Mouse (Mus musculus) embryonic facial prominence, embryonic 14.5 days (tissue): ENCODE results near the gene Col8a2. TPM values are rescaled to one million over a fixed set of nuclear protein-coding genes. Genes with fewer than 3 reads are reported as not detected.

ENCODE experiments used
- ATAC-seq: fragments of 200-750 bp; cut with Nextera tagmentation; 2 replicates; pipeline ENCODE4 v1.8.0; 2017; ENCODE audit warnings: low read depth, moderate number of reproducible peaks, moderate TSS enrichment
- DNase-seq: peaks from one replicate; pipeline ENCODE4 v3.0.0-alpha.2; 2015; ENCODE audit warnings: low spot score
- H3K27ac ChIP-seq: fragments of 300-500 bp; sonication (generic); replicated peaks from 2 replicates; pipeline ENCODE4 v1.5.1; 2014; ENCODE audit warnings: low read depth, mild to moderate bottlenecking, low read length, moderate library complexity
- H3K27me3 ChIP-seq: fragments of 300-500 bp; sonication (generic); replicated peaks from 2 replicates; pipeline ENCODE4 v1.6.1; 2014; ENCODE audit warnings: low read length; ENCODE audit not compliant: control insufficient read depth, insufficient read depth
- H3K36me3 ChIP-seq: fragments of 300-500 bp; sonication (generic); 2 replicates; pipeline ENCODE4 v1.6.1; 2014; ENCODE audit warnings: low read length, mixed read lengths; ENCODE audit not compliant: control insufficient read depth, insufficient read depth
- H3K4me1 ChIP-seq: fragments of 300-500 bp; sonication (generic); 2 replicates; pipeline ENCODE4 v1.6.1; 2014; ENCODE audit warnings: antibody characterized with exemption, low read length; ENCODE audit not compliant: control insufficient read depth, insufficient read depth
- H3K4me2 ChIP-seq: fragments of 300-500 bp; sonication (generic); 2 replicates; pipeline ENCODE4 v1.6.1; 2014; ENCODE audit warnings: low read depth, mild to moderate bottlenecking, low read length, moderate library complexity, mixed read lengths
- H3K4me3 ChIP-seq: fragments of 300-500 bp; sonication (generic); 2 replicates; pipeline ENCODE4 v1.5.1; 2014; ENCODE audit warnings: low read depth, mild to moderate bottlenecking, low read length
- H3K9ac ChIP-seq: fragments of 300-500 bp; sonication (generic); 2 replicates; pipeline ENCODE4 v1.6.1; 2014; ENCODE audit warnings: low read depth, mild to moderate bottlenecking, low read length, moderate library complexity, mixed read lengths
- H3K9me3 ChIP-seq: fragments of 300-500 bp; sonication (generic); 2 replicates; pipeline ENCODE4 v1.6.1; 2016; ENCODE audit warnings: low read length; ENCODE audit not compliant: control insufficient read depth
- WGBS: fragments of 180-500 bp; shearing (Covaris S2); extraction: QIAGEN DNeasy Blood & Tissue Kit; methylation state at CpG from one replicate; pipeline ENCODE4 v1.1.7; 2014; 5-methylcytosine and 5-hydroxymethylcytosine counted together
- polyA plus RNA-seq: library from polyadenylated mRNA; unstranded; fragments of >200 nt; fragmentation: Nextera tagmentation; extraction: Ambion mirVana; gene quantifications from 2 replicates; pipeline ENCODE4 v1.2.1, GENCODE M21; 2014

Col8a2 gene
- polyA plus RNA-seq, 1 experiment from 2014 or later, result 83.0 TPM

- Histone ChIP-seq H3K4me2 (peak overlapping the region; percentile 90), H3K4me3 (peak overlapping the region; percentile 37), H3K27ac (peak overlapping the region; percentile 84), H3K9ac (peak overlapping the region; percentile 56), H3K36me3 (0 out of 2 replicates have a peak, but pooled peaks cover 5% of the 10 kb centered on the region), H3K9me3 (peaks cover 5% of the 10 kb centered on the region; the same call in 1 of the 2 replicates), H3K27me3 (peaks cover 5% of the 10 kb centered on the region; the same call in 1 of the 2 replicates), H3K4me1 (peaks cover 27% of the 10 kb centered on the region)
- ATAC-seq (no peak), DNase-seq (no peak)
- WGBS, result 11% methylated on average over 25 of the region's 27 CpGs
Measured at GRCm38 (mm10) chr4:126301584-126302309, 15.2 kb downstream of the Col8a2 start.

GRCm38 (mm10) chr4:126303877-126304276 lies 17.3 kb downstream of the Col8a2 start:
- Histone ChIP-seq H3K4me3 (no peak overlapping the region), H3K4me1 (peaks cover 20% of the 10 kb centered on the region), H3K36me3 (no peaks in the 10 kb centered on the region), H3K4me2 (no peak overlapping the region), H3K9me3 (peaks cover 5% of the 10 kb centered on the region; the same call in 1 of the 2 replicates), H3K27ac (no peak overlapping the region), H3K9ac (no peak overlapping the region), H3K27me3 (peaks cover 5% of the 10 kb centered on the region; the same call in 1 of the 2 replicates)
- ATAC-seq (no peak), DNase-seq (no peak)
- 58% methylated on average over 4 of the region's 4 CpGs for WGBS

GRCm38 (mm10) chr4:126305428-126305827 lies 18.8 kb downstream of the Col8a2 start:
- peaks cover 3% of the 10 kb centered on the region; the same call in 1 of the 2 replicates for H3K27me3 ChIP-seq
- no peak overlapping the region for H3K4me3 ChIP-seq
- WGBS, result 95% methylated on average over 1 of the region's 1 CpGs
- ATAC-seq, result no peak
- DNase-seq, result no peak
- H3K36me3 ChIP-seq, result 0 out of 2 replicates have a peak, but pooled peaks cover 1% of the 10 kb centered on the region
- H3K4me2 ChIP-seq, result no peak overlapping the region
- H3K27ac ChIP-seq, result no peak overlapping the region
- H3K9ac ChIP-seq, result no peak overlapping the region
- peaks cover 5% of the 10 kb centered on the region; the same call in 1 of the 2 replicates for H3K9me3 ChIP-seq
- peaks cover 13% of the 10 kb centered on the region for H3K4me1 ChIP-seq

GRCm38 (mm10) chr4:126306058-126306457 lies 19.5 kb downstream of the Col8a2 start:
- WGBS, result 87% methylated on average over 6 of the region's 6 CpGs

GRCm38 (mm10) chr4:126306827-126307226 lies 20.2 kb downstream of the Col8a2 start:
- H3K9ac ChIP-seq, result no peak overlapping the region
- ATAC-seq, result no peak
- H3K27me3 ChIP-seq, result no peaks in the 10 kb centered on the region
- no peak overlapping the region for H3K27ac ChIP-seq
- H3K4me2 ChIP-seq, result no peak overlapping the region
- no peak for DNase-seq
- peaks cover under 1% of the 10 kb centered on the region; the same call in 1 of the 2 replicates for H3K4me1 ChIP-seq
- 4% methylated on average over 2 of the region's 2 CpGs for WGBS
- H3K9me3 ChIP-seq, result peaks cover 5% of the 10 kb centered on the region; the same call in 1 of the 2 replicates
- no peak overlapping the region for H3K4me3 ChIP-seq
- H3K36me3 ChIP-seq, result 0 out of 2 replicates have a peak, but pooled peaks cover 5% of the 10 kb centered on the region

More at GRCm38 (mm10) chr4:126306058-126306457, 19.5 kb downstream of the Col8a2 start:
- Histone ChIP-seq H3K4me1 (peaks cover 7% of the 10 kb centered on the region; the same call in 1 of the 2 replicates), H3K27me3 (no peaks in the 10 kb centered on the region), H3K9me3 (peaks cover 5% of the 10 kb centered on the region; the same call in 1 of the 2 replicates), H3K4me3 (no peak overlapping the region), H3K36me3 (0 out of 2 replicates have a peak, but pooled peaks cover 5% of the 10 kb centered on the region), H3K4me2 (no peak overlapping the region), H3K27ac (no peak overlapping the region), H3K9ac (no peak overlapping the region)
- DNase-seq, result no peak
- no peak for ATAC-seq

GRCm38 (mm10) chr4:126309211-126309921 lies 22.8 kb downstream of the Col8a2 start:
- no peak for DNase-seq
- Histone ChIP-seq H3K4me3 (no peak overlapping the region), H3K27ac (no peak overlapping the region), H3K9me3 (peaks cover 5% of the 10 kb centered on the region; the same call in 1 of the 2 replicates), H3K9ac (no peak overlapping the region), H3K27me3 (no peaks in the 10 kb centered on the region), H3K36me3 (0 out of 2 replicates have a peak, but pooled peaks cover 5% of the 10 kb centered on the region), H3K4me2 (peak overlapping the region; percentile 32; the same call in 1 of the 2 replicates), H3K4me1 (peaks cover 24% of the 10 kb centered on the region)
- 19% methylated on average over 18 of the region's 20 CpGs for WGBS
- peak; percentile 14; the same call in 1 of the 2 replicates for ATAC-seq

- Histone ChIP-seq H3K4me2 (peak overlapping the region; percentile 32; the same call in 1 of the 2 replicates), H3K9ac (no peak overlapping the region), H3K9me3 (peaks cover 5% of the 10 kb centered on the region; the same call in 1 of the 2 replicates), H3K36me3 (0 out of 2 replicates have a peak, but pooled peaks cover 5% of the 10 kb centered on the region), H3K27me3 (no peaks in the 10 kb centered on the region), H3K4me3 (no peak overlapping the region), H3K4me1 (peaks cover 29% of the 10 kb centered on the region), H3K27ac (no peak overlapping the region)
- WGBS, result 2% methylated on average over 6 of the region's 7 CpGs
- ATAC-seq (peak; percentile 60), DNase-seq (peak; percentile 89)
Measured at GRCm38 (mm10) chr4:126309922-126310309, 23.3 kb downstream of the Col8a2 start.

GRCm38 (mm10) chr4:126310344-126310743 lies 23.8 kb downstream of the Col8a2 start:
- no peak overlapping the region for H3K4me3 ChIP-seq
- no peak for DNase-seq
- no peaks in the 10 kb centered on the region for H3K27me3 ChIP-seq
- H3K4me2 ChIP-seq, result no peak overlapping the region
- H3K27ac ChIP-seq, result no peak overlapping the region
- peaks cover 5% of the 10 kb centered on the region; the same call in 1 of the 2 replicates for H3K9me3 ChIP-seq
- peaks cover 32% of the 10 kb centered on the region for H3K4me1 ChIP-seq
- ATAC-seq, result no peak
- no peak overlapping the region for H3K9ac ChIP-seq
- 80% methylated on average over 7 of the region's 7 CpGs for WGBS
- H3K36me3 ChIP-seq, result 0 out of 2 replicates have a peak, but pooled peaks cover 5% of the 10 kb centered on the region
